Mouse (Mus musculus) ES-Bruce4 (cell line): ENCODE measurements at regions not wholly inside any gene's neighbourhood (a gene's known extent, or its start where the extent isn't known, plus 50 kb on each side); places are given as distances from the start of the nearest gene placed in this dataset.

ENCODE experiments used
- H3K27ac ChIP-seq: 2 replicates; pipeline ENCODE4 v1.5.1; 2012; ENCODE audit warnings: low read length, inconsistent platforms; ENCODE audit not compliant: insufficient read depth
- H3K27me3 ChIP-seq: 2 replicates; pipeline ENCODE4 v1.6.1; 2012; ENCODE audit warnings: mild to moderate bottlenecking, low read length, inconsistent platforms; ENCODE audit not compliant: control insufficient read depth, poor library complexity, insufficient read depth, severe bottlenecking
- H3K36me3 ChIP-seq: 2 replicates; pipeline ENCODE4 v1.6.1; 2012; ENCODE audit warnings: inconsistent platforms, mild to moderate bottlenecking, low read length, moderate library complexity; ENCODE audit not compliant: control insufficient read depth, poor library complexity, insufficient read depth, severe bottlenecking
- H3K4me1 ChIP-seq: one replicate; pipeline ENCODE4 v1.8.1; 2011; ENCODE audit warnings: low read length; ENCODE audit not compliant: control insufficient read depth, insufficient read depth
- H3K4me3 ChIP-seq: 2 replicates; pipeline ENCODE4 v1.5.1; 2011; ENCODE audit warnings: low read depth, mild to moderate bottlenecking, low read length
- H3K9ac ChIP-seq: 2 replicates; pipeline ENCODE4 v1.6.1; 2012; ENCODE audit warnings: low read depth, mild to moderate bottlenecking, inconsistent platforms; ENCODE audit not compliant: poor library complexity, severe bottlenecking
- H3K9me3 ChIP-seq: replicated peaks from 2 replicates; pipeline ENCODE4 v1.6.1; 2012; ENCODE audit warnings: mild to moderate bottlenecking, low read length, inconsistent platforms; ENCODE audit not compliant: control insufficient read depth, poor library complexity, insufficient read depth, severe bottlenecking
- CTCF ChIP-seq: IDR thresholded peaks from one replicate; pipeline ENCODE4 v1.8.1; 2011; ENCODE audit warnings: low read depth, low read length
- EP300 ChIP-seq: IDR thresholded peaks from 2 replicates; pipeline ENCODE4 v1.6.1; 2011; ENCODE audit warnings: low read depth, low read length; ENCODE audit not compliant: insufficient read depth
- POLR2A ChIP-seq: IDR thresholded peaks from one replicate; pipeline ENCODE4 v1.8.1; 2011; ENCODE audit warnings: low read length; ENCODE audit not compliant: insufficient read depth

- Histone ChIP-seq H3K9me3 (no peaks in the 10 kb centered on the region), H3K36me3 (no peaks in the 10 kb centered on the region), H3K27me3 (no peaks in the 10 kb centered on the region), H3K4me3 (no peak overlapping the region), H3K27ac (no peak overlapping the region), H3K4me1 (no peaks in the 10 kb centered on the region), H3K9ac (no peak overlapping the region)
- TF ChIP-seq POLR2A (no peak), EP300 (no peak), CTCF (no peak)
Observed at GRCm38 (mm10) chr4:8381408-8382124, 142.7 kb upstream of the Car8 start.

GRCm38 (mm10) chr4:8380711-8381338 is 142.0 kb upstream of the Car8 start:
- Histone ChIP-seq H3K27ac (no peak overlapping the region), H3K9me3 (no peaks in the 10 kb centered on the region), H3K4me1 (no peaks in the 10 kb centered on the region), H3K27me3 (no peaks in the 10 kb centered on the region), H3K9ac (no peak overlapping the region), H3K36me3 (no peaks in the 10 kb centered on the region), H3K4me3 (no peak overlapping the region)
- TF ChIP-seq EP300 (no peak), POLR2A (no peak), CTCF (peak; percentile 1)

DNA sequence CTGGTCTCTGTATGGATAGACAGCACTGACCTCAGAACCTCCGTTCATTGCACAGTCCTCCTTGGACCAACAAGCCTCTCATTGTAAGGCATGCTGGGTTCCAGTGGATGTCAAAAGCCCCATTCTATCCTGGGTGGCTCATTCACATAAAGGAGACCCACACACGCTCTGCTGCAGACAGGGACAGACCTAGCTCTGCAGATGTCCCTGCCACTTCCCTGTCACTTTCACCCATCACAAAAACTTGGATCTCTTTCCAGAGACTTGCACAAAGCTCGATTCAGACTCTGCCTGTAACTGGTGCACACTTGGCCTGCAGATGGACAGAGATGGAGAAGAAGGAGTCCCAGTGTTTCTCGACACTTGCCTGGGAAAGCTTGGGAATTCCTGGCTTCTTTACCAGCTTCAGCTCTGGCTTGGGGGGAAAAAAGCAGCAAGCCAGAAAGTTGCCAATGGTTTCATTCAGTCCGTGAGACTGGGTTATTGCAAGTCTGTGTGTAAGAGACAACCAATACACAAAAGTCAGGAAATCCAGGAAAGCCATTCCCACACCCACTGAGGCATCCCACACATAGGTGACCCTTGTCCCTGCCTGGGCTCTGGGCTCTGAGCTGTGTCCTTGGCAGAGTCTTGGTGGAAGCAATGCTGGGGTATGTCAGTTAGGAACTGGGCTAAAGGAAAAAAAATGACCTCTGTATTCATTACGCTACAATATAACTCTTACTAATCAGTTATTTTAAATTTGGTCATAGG is 136.1 kb upstream of the Car8 start:
- Histone ChIP-seq H3K27ac (no peak overlapping the region), H3K4me1 (no peaks in the 10 kb centered on the region), H3K27me3 (no peaks in the 10 kb centered on the region), H3K9me3 (no peaks in the 10 kb centered on the region), H3K9ac (no peak overlapping the region), H3K36me3 (no peaks in the 10 kb centered on the region), H3K4me3 (no peak overlapping the region)
- TF ChIP-seq POLR2A (no peak), EP300 (no peak), CTCF (no peak)

- no peak for TF ChIP-seq EP300
- no peak for TF ChIP-seq POLR2A
- TF ChIP-seq CTCF = no peak
- no peaks in the 10 kb centered on the region for H3K9me3 ChIP-seq
- no peaks in the 10 kb centered on the region for H3K27me3 ChIP-seq
- H3K4me1 ChIP-seq = no peaks in the 10 kb centered on the region
- no peak overlapping the region for H3K9ac ChIP-seq
- no peak overlapping the region for H3K27ac ChIP-seq
- no peak overlapping the region for H3K4me3 ChIP-seq
- H3K36me3 ChIP-seq = no peaks in the 10 kb centered on the region
Observed at GRCm38 (mm10) chr4:8374061-8374460, 135.2 kb upstream of the Car8 start.

- no peaks in the 10 kb centered on the region for H3K4me1 ChIP-seq
- H3K36me3 ChIP-seq = no peaks in the 10 kb centered on the region
- H3K9ac ChIP-seq = no peak overlapping the region
- H3K27ac ChIP-seq = no peak overlapping the region
- no peak for TF ChIP-seq CTCF
- no peak for TF ChIP-seq EP300
- TF ChIP-seq POLR2A = no peak
- H3K4me3 ChIP-seq = no peak overlapping the region
- no peaks in the 10 kb centered on the region for H3K9me3 ChIP-seq
- no peaks in the 10 kb centered on the region for H3K27me3 ChIP-seq
Observed at GRCm38 (mm10) chr4:8372069-8372468, 133.2 kb upstream of the Car8 start.

DNA sequence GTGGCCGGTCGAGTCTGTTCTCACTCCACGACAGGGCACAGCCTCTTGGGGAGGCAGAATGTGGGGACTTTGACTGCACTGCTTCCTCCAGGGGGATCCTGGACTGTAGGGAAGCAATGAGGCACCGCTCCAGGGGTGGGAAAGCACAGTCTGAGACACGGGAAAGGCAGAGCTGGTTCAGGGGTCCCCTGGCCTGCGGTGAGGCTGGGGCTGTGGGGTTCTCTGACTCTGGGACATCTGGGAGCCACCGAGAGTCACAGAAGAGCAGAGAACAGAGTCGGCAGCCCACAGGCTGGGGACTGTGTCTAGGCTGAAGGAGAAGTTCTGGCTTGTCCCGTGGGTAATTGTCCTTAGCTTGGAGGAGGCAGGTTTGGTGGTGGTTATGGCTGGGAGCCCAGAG is 131.9 kb upstream of the Car8 start:
- H3K9me3 ChIP-seq = no peaks in the 10 kb centered on the region
- no peak overlapping the region for H3K27ac ChIP-seq
- H3K36me3 ChIP-seq = no peaks in the 10 kb centered on the region
- no peak overlapping the region for H3K9ac ChIP-seq
- H3K27me3 ChIP-seq = no peaks in the 10 kb centered on the region
- TF ChIP-seq CTCF (no peak), EP300 (no peak), POLR2A (no peak)
- no peaks in the 10 kb centered on the region for H3K4me1 ChIP-seq
- H3K4me3 ChIP-seq = no peak overlapping the region
